In the genomic region with DNA sequence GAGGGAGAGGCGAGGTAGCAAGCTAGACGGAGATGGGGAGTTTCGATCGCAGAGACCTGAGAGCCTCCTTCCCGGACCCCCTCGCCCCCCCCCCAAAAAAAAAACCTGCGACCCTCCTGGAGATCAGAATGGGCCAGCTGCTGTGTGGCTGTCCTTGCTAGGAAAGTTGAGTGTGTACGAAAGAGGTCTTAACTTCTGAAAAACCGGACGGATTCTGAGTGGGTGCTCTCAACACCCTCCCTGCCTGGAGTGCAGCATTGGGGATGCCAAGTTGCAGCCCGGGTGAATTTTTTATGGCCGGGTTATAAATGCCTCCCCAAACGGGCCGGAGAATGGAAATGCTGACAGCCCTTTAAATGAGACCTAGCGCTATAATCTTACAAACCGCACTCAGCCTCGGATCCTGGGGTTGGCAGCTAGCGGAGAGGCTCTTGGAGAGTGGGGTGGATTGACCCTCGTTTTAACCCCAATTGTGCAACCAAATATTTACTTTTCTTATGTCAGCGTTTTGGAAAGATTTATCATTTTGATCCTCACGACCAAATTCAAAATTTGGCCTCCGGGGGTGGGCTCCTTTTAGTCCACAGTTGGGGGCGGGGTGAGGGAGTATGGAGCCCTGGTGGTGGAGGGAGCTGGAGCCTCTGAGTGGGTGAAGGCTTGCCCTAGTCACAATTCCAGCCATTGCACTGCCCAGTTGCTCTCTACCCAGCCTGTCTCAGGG, we compare ENCODE assay signal across 8 mouse cellular contexts. TPM values are rescaled to one million over a fixed set of nuclear protein-coding genes. Genes with fewer than 3 reads are reported as not detected.
DNase-seq lines count a peak whose midpoint lies in the region; ATAC-seq and TF ChIP-seq lines count a peak whose summit lies in the region.

No protein-coding gene starts in this region.

- TF ChIP-seq POLR2A in liver, adult 2 months (IDR thresholded peaks at IDR 0.05; ENCODE audit: extremely low read depth, insufficient read depth, low read length): no peak

- no peak overlapping the region for H3K9ac ChIP-seq in liver, adult 2 months (ENCODE audit: low read depth, low read length)
- 0 out of 2 replicates have a peak overlapping the region, but pooled peaks have one; percentile 39 for H3K9ac ChIP-seq in embryonic facial prominence, embryonic 15.5 days
- peak overlapping the region; percentile 49 for H3K9ac ChIP-seq in intestine, embryonic 14.5 days (ENCODE audit: low read length)

- no peaks in the 10 kb centered on the region for H3K9me3 ChIP-seq in embryonic facial prominence, embryonic 15.5 days (replicated peaks)
- H3K9me3 ChIP-seq in intestine, embryonic 14.5 days (ENCODE audit: control insufficient read depth, low read length): no peaks in the 10 kb centered on the region

- peak overlapping the region; percentile 60 for H3K4me2 ChIP-seq in embryonic facial prominence, embryonic 15.5 days (replicated peaks)
- H3K4me2 ChIP-seq in intestine, embryonic 14.5 days (ENCODE audit: low read length): peak overlapping the region; percentile 72

- H3K4me1 ChIP-seq in liver, adult 2 months (ENCODE audit: control insufficient read depth, insufficient read depth, low read length): no peaks in the 10 kb centered on the region
- peaks cover 68% of the 10 kb centered on the region for H3K4me1 ChIP-seq in embryonic facial prominence, embryonic 15.5 days
- H3K4me1 ChIP-seq in intestine, embryonic 14.5 days (replicated peaks; ENCODE audit: control insufficient read depth, insufficient read depth, low read length): peaks cover 27% of the 10 kb centered on the region

- H3K4me3 ChIP-seq in liver, adult 2 months (ENCODE audit: insufficient read depth, low read depth, low read length): no peak overlapping the region
- peak overlapping the region; percentile 60 for H3K4me3 ChIP-seq in embryonic facial prominence, embryonic 15.5 days (replicated peaks)
- H3K4me3 ChIP-seq in intestine, embryonic 14.5 days (ENCODE audit: low read depth, low read length): peak overlapping the region; percentile 63

- no peak overlapping the region for H3K27ac ChIP-seq in liver, adult 2 months (replicated peaks; ENCODE audit: insufficient read depth, low read depth, low read length)
- H3K27ac ChIP-seq in embryonic facial prominence, embryonic 15.5 days (replicated peaks): peak overlapping the region; percentile 85; the same call in 1 of the 2 replicates
- no peak overlapping the region for H3K27ac ChIP-seq in intestine, embryonic 14.5 days (ENCODE audit: low read depth)

- ATAC-seq in embryonic facial prominence, embryonic 15.5 days (ENCODE audit: insufficient number of reproducible peaks, low FRiP score, low TSS enrichment, low read depth): no peak
- no peak for ATAC-seq in intestine, embryonic 14.5 days (replicated peaks; ENCODE audit: low FRiP score, low TSS enrichment, low read depth)

- TF ChIP-seq CTCF in liver, adult 2 months (IDR thresholded peaks at IDR 0.05; ENCODE audit: low read depth, low read length): no peak

- H3K27me3 ChIP-seq in liver, adult 2 months (ENCODE audit: control insufficient read depth, insufficient read depth, low read length): peaks cover 10% of the 10 kb centered on the region
- peaks cover 9% of the 10 kb centered on the region; the same call in 1 of the 2 replicates for H3K27me3 ChIP-seq in embryonic facial prominence, embryonic 15.5 days
- H3K27me3 ChIP-seq in intestine, embryonic 14.5 days (replicated peaks; ENCODE audit: control insufficient read depth, insufficient read depth, low read length): 0 out of 2 replicates have a peak, but pooled peaks cover 14% of the 10 kb centered on the region

- 4% methylated on average over 23 of the region's 23 CpGs for WGBS in liver, adult 2 months
- 3% methylated on average over 23 of the region's 23 CpGs for WGBS in embryonic facial prominence, embryonic 15.5 days
- 1% methylated on average over 23 of the region's 23 CpGs for WGBS in intestine, embryonic 14.5 days

- intact Hi-C loops in gastrocnemius, postnatal 14 days (cut with DNase I; ENCODE audit: low total_unique reads): no loop called here

- DNase-seq in liver, adult 2 months (ENCODE audit: extremely low read depth, low read depth, low spot score): peak; percentile 23
- DNase-seq in liver: no peak
- DNase-seq in intestine, embryonic 14.5 days (ENCODE audit: low spot score): peak; percentile 58
- peak; percentile 22 to 55 for DNase-seq in lung, postnatal 4 days
- no peak for DNase-seq in layer of hippocampus, adult 9-11 months
- DNase-seq in gastrocnemius, postnatal 14 days: no peak
- DNase-seq in Muller cell, postnatal 12 days (ENCODE audit: inconsistent ontology term): no peak

- H3K79me2 ChIP-seq in liver, adult 2 months (ENCODE audit: control insufficient read depth, insufficient read depth, low read length): no peaks in the 10 kb centered on the region

- H3K36me3 ChIP-seq in liver, adult 2 months (ENCODE audit: control insufficient read depth, insufficient read depth, low read length): no peaks in the 10 kb centered on the region
- no peaks in the 10 kb centered on the region for H3K36me3 ChIP-seq in embryonic facial prominence, embryonic 15.5 days
- no peaks in the 10 kb centered on the region for H3K36me3 ChIP-seq in intestine, embryonic 14.5 days (ENCODE audit: control insufficient read depth, insufficient read depth, low read length)

RNA-seq across cellular contexts. Expression of gene Slit3, which starts 1.2 kb away (rescaled TPM):
- 0.09 and 0.20 TPM in 2 replicates for total RNA-seq in liver, adult 2 months (2014; rRNA removed)
- 0.12 TPM in 2 replicates for polyA plus RNA-seq in liver, adult 2 months (2012; rRNA removed)
- polyA plus RNA-seq in embryonic facial prominence, embryonic 15.5 days (2015; fragmentation: Nextera tagmentation; extraction: Ambion mirVana): 27.6 and 30.1 TPM in 2 replicates
- 20.8 and 27.6 TPM in 2 replicates for polyA plus RNA-seq in intestine, embryonic 14.5 days (2014; fragmentation: Nextera tagmentation; extraction: Ambion mirVana)
- total RNA-seq in gastrocnemius, postnatal 14 days (2021): 10 to 100 TPM; 11.0 to 12.1 TPM

Comparison
In these comparisons a context has a peak if more than half of its experiments do, and no peak if none do; other contexts are left out.
1. DNase-seq: peak in liver, adult 2 months (single experiment), intestine, embryonic 14.5 days (single experiment) and lung, postnatal 4 days (2 of 2); none in liver (single experiment), layer of hippocampus, adult 9-11 months (single experiment), gastrocnemius, postnatal 14 days (single experiment) and Muller cell, postnatal 12 days (single experiment).
2. RNA of gene Slit3, which starts 1.2 kb away (polyA plus RNA-seq): 27.6 to 30.1 TPM in embryonic facial prominence, embryonic 15.5 days and 20.8 to 27.6 TPM in intestine, embryonic 14.5 days; 0.12 TPM in liver, adult 2 months; every median in the first group is over 10 times any median in the second.